Mouse (Mus musculus): ENCODE measurements around the gene D7Ertd443e. TPM values are rescaled to one million over a fixed set of nuclear protein-coding genes. Genes with fewer than 3 reads are reported as not detected.
A peak's percentile ranks its signal among the peaks of the same experiment; 100 is the strongest.

Gene D7Ertd443e
- total RNA-seq, 2 experiments from 2014 or later = not detected

DNA sequence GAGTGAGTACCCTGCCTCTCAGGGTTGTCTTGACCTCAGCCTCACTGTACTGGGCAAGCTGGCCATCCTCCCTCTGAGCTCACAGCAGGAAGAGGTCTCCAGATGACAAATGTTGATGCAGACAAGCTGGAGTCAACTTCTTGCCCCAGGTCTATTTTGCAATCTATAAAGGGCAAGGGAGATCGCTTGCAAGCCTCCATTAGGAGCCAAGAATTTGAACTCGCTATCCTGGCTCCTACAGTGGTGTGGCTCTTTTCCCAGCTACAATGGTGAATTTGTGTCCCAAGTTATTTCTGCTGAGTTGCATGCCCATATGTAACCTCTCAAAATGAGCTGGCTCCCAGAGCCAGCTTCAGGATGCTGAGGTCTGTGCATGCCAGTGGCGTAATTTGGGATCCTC lies 92.7 kb downstream of the D7Ertd443e start:
- ATAC-seq (replicated peaks; ENCODE audit: low FRiP score, low TSS enrichment, poor library complexity, severe bottlenecking) = no peak

GRCm38 (mm10) chr7:134289611-134290301 lies 95.7 kb downstream of the D7Ertd443e start:
- ATAC-seq (replicated peaks; ENCODE audit: low FRiP score, low TSS enrichment, poor library complexity, severe bottlenecking) = no peak

- ATAC-seq (replicated peaks; ENCODE audit: low FRiP score, low TSS enrichment, poor library complexity, severe bottlenecking) = no peak
These were observed 96.3 kb downstream of the D7Ertd443e start for GRCm38 (mm10) chr7:134289126-134289525.

DNA sequence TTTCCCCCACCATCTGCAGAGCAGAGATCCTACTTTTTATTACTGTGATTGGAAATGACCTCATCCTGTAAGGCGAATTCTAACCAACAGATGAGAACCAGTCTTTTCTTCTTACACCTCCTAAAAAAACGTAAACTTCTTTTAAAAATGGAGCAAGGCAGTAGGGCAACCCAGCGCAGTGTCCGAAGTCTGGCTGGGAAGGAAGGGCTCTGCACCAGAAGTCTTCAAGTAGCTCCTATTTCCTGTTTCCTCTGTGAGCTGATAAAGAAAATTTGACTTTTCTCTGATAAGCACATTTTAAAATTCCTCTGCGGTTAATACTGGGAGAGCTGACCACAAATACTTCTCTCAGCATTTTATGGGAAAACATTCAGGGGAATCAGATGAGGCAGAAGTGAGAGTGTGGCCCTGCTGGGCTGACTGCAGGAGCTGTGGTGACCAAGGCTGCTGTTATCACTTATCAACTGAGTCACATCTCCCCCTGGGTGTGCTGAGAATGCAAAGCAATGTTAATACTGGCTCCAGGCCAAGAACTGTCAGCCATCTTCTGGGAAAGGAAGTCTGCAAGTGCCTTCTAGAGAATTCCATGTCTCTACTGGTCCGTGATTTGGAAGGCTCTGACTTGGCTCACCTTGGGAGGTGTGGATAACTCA lies 97.8 kb downstream of the D7Ertd443e start:
- ATAC-seq (replicated peaks; ENCODE audit: low FRiP score, low TSS enrichment, poor library complexity, severe bottlenecking) = peak; percentile 47; the same call in 1 of the 2 replicates

- no peak for ATAC-seq (replicated peaks; ENCODE audit: low FRiP score, low TSS enrichment, poor library complexity, severe bottlenecking)
These were observed 112.5 kb downstream of the D7Ertd443e start for GRCm38 (mm10) chr7:134272956-134273355.

DNA sequence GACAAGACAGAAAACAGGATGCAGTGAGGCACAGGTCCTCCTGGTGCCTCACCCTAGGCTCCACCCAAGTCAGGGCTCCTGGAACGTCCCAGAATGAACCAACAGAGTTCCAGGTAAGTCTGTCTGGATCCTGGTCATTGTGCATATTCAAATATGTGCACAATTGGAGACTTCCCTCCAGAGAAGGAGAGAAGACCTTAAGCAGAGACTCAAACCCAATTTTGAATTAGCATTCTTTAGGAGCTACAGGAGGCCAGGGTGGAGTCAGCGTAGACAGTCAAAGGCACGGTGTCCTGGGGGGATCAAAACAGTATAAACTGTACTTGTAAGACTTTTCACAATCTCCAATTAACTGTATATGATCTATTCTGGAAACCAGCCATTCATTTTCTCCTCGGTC lies 113.0 kb downstream of the D7Ertd443e start:
- no peak for ATAC-seq (replicated peaks; ENCODE audit: low FRiP score, low TSS enrichment, poor library complexity, severe bottlenecking)

DNA sequence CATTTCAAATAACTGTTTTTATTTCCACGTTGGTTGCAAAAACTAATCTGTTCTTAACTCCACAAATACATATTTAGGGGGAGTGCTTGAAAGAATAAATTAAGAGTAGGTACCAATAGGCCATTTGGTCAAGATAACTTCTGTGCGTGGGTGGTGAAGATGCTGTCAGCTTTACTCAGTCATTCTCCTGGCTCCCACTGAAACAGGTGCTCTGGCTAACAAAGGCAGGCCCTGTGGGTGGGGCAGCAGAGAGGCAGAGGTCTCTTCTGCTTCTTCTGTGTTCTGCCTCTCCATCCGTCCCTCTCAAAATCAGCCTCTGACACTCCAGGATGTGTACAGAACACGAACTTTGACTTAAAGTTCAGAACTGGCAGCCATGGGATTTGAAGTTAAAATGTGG lies 119.7 kb downstream of the D7Ertd443e start:
- no peak for ATAC-seq (replicated peaks; ENCODE audit: low FRiP score, low TSS enrichment, poor library complexity, severe bottlenecking)

DNA sequence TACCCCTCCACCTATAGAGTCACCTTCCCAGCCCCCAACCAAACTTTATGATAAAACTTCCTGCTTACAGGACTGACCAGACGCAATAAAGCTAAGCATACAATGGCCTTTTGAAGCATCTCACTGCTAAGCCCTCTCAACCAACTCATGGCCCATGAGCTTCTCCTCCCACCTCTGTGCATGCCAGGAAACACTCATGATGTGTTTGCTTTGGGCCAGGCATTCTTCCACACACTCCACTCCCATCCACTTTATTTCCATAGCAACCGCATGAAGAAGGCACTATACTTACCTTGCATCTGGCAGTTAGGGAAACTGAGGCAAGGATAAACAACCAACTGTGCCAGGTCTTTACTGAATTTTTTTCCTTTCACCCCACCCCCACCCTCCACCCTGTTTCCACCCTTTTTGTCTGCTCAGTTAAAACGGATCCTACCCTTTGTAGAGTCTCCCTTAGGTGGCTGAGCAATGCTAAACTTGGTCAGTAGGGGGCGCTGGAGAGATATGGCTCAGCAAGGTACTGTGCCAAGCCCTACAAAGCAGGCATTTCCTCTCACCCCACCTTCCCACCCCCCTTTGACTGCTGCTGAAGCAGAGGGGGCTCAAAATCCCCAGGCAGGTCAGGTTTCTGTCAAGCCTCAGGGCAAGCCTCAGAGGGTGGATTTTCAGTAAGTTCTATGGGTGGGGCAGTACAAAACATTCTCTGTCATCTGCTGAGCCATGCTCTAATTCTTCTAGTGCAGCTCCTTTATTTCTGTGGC lies 122.1 kb downstream of the D7Ertd443e start:
- ATAC-seq (replicated peaks; ENCODE audit: low FRiP score, low TSS enrichment, poor library complexity, severe bottlenecking) = peak; percentile 89

GRCm38 (mm10) chr7:134261003-134261701 lies 124.3 kb downstream of the D7Ertd443e start:
- no peak for ATAC-seq (replicated peaks; ENCODE audit: low FRiP score, low TSS enrichment, poor library complexity, severe bottlenecking)

DNA sequence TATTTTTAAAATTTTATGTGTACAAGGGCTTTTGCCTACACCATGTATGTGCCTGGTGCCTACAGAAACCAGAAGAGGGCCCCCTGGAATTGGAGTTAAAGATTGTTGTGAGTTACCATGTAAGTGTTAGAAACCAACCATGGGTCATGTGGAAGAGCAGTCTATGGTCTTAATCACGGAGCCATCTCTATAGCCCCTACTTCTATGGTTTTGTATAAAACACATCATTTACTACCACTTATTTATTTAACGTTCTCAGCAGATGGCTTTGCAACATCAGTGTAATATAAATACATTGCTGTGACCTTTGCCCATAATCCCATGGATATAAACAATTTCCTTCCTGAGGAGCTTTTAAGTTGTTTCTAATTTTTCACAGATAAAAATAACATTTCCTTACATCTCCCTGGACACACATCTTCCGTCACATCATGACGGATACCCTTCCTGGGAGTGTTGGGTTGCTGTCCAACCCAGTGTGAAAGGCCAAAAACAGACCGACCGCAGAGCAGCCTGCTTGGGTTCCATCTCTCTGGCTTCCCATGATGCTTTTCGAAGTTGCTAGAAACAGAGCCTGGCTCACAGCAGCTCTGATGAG lies 135.1 kb downstream of the D7Ertd443e start:
- ATAC-seq (replicated peaks; ENCODE audit: low FRiP score, low TSS enrichment, poor library complexity, severe bottlenecking) = no peak

DNA sequence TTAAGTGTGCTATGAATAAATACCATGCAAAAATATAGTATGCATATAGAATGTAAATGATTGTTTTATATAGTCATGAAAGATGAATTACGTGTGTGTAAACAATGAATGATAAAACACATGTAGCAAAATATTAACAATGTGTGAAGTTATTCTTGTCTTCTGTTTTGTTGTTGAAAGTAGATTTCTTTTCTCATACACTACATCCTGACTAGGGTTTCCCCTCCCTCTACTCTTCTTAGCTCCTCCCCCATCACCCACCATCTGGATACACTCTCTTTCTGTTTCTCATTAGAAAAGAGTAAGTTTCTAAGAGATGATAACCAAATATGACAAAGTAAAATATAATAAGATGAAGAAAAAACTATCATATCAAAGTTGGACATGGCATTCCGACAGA lies 137.4 kb downstream of the D7Ertd443e start:
- ATAC-seq (replicated peaks; ENCODE audit: low FRiP score, low TSS enrichment, poor library complexity, severe bottlenecking) = no peak

DNA sequence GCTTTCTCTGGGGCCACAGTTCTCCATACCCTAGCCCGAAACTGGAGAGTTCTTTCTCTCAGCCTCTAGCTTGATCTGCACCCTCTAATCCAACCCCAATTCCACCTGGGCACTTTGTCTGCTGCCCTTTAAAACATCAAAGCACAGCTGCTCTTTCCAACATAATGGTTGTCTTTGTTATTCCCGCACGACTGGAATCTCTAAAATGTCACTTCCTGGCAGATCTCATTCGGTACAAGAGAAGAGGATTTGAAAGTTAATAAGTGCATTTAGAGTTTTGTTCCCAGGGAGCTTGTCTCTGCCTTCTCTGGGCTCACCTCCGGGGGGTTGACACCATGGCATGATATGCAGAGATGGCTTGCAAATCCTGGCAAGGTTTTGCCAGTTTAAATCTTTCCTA lies 138.8 kb downstream of the D7Ertd443e start:
- ATAC-seq (replicated peaks; ENCODE audit: low FRiP score, low TSS enrichment, poor library complexity, severe bottlenecking) = no peak

DNA sequence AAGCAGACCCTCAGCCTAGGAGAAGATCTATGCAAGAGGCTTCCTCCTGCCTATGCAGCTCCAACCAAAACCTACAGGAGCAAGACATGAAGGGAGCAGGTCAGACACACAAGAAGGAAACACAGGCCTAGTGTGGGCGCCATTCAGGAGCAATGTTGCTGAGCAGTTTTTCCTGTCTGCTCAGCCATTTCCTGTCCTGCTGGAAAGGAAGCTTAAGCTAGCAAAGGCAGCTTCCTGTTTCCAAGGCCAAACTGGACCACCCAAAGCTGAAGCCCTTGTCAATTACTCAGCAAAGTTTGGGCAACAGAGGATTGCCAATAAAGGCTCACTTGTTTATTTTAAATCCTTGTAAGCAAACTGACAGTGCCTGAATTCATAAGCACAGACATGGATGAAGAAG lies 142.7 kb downstream of the D7Ertd443e start:
- no peak for ATAC-seq (replicated peaks; ENCODE audit: low FRiP score, low TSS enrichment, poor library complexity, severe bottlenecking)

DNA sequence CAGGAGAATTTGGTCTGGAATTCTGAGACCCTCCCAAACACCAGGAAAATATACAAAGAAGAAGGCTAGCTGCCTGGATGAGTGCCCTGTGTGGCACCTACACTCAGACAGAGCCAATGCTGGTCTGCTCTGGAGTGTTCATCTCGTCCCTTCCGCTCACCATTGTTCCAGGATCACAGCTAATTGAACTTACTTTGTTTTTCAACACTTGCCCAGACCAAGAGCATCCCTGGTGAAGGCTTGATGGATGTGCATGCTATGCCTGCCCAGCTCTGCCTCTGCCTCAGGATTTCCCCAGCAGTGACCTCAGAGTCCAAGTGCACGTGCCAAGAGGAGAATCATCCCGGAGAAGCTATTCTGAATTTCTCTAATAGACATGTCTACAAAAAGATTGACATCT lies 144.2 kb downstream of the D7Ertd443e start:
- no peak for ATAC-seq (replicated peaks; ENCODE audit: low FRiP score, low TSS enrichment, poor library complexity, severe bottlenecking)

GRCm38 (mm10) chr7:134240579-134240978 lies 144.9 kb downstream of the D7Ertd443e start:
- no peak for ATAC-seq (replicated peaks; ENCODE audit: low FRiP score, low TSS enrichment, poor library complexity, severe bottlenecking)

DNA sequence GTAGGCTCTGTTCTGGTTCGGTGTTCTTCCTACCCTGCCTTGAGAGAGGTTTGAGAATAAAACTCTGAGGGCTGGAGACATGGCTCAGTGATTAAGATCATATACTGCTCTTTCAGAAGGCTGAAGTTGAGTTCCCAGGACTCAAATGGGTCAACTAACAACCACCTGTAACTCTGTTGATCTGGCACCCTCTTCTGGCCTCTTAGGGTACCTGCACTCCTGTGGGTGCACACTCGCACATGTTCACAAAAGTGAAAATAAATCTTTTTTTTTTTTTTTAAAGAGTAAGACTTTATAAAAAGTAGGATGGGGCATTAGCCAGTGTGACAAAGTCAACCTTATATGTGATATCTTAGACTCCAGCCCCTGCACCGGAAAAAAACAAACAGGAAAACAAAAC lies 146.6 kb downstream of the D7Ertd443e start:
- no peak for ATAC-seq (replicated peaks; ENCODE audit: low FRiP score, low TSS enrichment, poor library complexity, severe bottlenecking)

GRCm38 (mm10) chr7:134237356-134237755 lies 148.1 kb downstream of the D7Ertd443e start:
- ATAC-seq (replicated peaks; ENCODE audit: low FRiP score, low TSS enrichment, poor library complexity, severe bottlenecking) = no peak

DNA sequence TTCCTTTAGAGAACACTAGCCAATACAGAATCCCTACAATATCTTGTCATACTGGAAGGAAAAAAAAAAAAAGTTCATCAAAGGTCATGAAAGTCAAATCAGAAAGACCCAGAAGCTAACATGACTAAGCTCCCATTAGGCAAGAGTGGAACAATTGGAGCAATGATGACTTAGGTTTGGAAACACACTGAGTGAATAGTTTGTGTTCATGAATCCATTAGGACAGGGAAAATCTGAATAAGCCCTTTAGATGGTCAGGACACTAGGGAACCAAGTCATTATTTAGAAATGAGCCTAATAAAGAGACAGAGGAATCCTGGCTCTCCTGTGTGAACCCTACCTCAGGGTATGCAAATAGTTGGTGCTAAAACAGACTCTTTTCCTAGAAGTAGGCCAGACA lies 148.7 kb downstream of the D7Ertd443e start:
- no peak for ATAC-seq (replicated peaks; ENCODE audit: low FRiP score, low TSS enrichment, poor library complexity, severe bottlenecking)

DNA sequence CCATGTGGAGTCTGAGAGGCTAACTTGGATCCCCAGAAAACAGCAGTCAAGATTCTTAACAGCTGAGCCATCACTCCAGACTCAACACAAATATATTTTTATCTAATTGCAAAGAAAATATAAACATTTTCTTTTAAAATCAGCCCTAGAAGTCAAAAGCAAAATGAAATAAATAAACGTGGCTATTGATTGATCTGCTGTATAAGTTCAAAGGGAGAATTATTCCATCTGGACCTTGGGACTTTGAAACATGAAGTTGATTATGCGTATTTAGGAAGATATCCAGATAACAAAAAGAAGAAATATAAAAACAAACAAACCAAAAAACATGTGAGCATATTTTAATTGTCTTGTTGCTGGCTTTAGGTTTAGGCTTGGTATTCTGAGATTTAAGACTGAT lies 149.9 kb downstream of the D7Ertd443e start:
- no peak for ATAC-seq (replicated peaks; ENCODE audit: low FRiP score, low TSS enrichment, poor library complexity, severe bottlenecking)

All from megakaryocyte-erythroid progenitor cell, adult 5-6 weeks (primary cell).